Comparison of ENCODE assay signal across 8 mouse cellular contexts in genomic region chr12:51058569-51058968, GRCm38 (mm10).
DNase-seq lines count a peak whose midpoint lies in the region; ATAC-seq and TF ChIP-seq lines count a peak whose summit lies in the region.
"Had no signal": no experiment of that assay in that cellular context is flagged by ENCODE, and none has a peak within 500 bp of the region (broad histone marks: within the 10 kb centered on the region; RNA-seq: fewer than 3 reads in every experiment).

No protein-coding gene starts in this region.

- H3K27me3 ChIP-seq in forebrain, embryonic 13.5 days = no peaks in the 10 kb centered on the region
- no peaks in the 10 kb centered on the region for H3K27me3 ChIP-seq in hindbrain, postnatal 0 days (ENCODE audit: insufficient read depth, low read length)
- H3K27me3 ChIP-seq in stomach, embryonic 15.5 days (replicated peaks) = no peaks in the 10 kb centered on the region

- no peaks in the 10 kb centered on the region for H3K9me3 ChIP-seq in forebrain, embryonic 13.5 days (replicated peaks)
- no peaks in the 10 kb centered on the region for H3K9me3 ChIP-seq in hindbrain, postnatal 0 days (ENCODE audit: low read length)
- H3K9me3 ChIP-seq in stomach, embryonic 15.5 days = no peaks in the 10 kb centered on the region

- H3K36me3 ChIP-seq in forebrain, embryonic 13.5 days (ENCODE audit: poor library complexity, severe bottlenecking) = no peaks in the 10 kb centered on the region
- no peaks in the 10 kb centered on the region for H3K36me3 ChIP-seq in hindbrain, postnatal 0 days (ENCODE audit: insufficient read depth, low read length)
- H3K36me3 ChIP-seq in stomach, embryonic 15.5 days = no peaks in the 10 kb centered on the region

- peak; percentile 18 for DNase-seq in lung, postnatal 10 days
- no peak for DNase-seq in lung, adult 18-20 months
- peak; percentile 59 for DNase-seq in hindbrain, postnatal 0 days (ENCODE audit: low spot score)
- DNase-seq in lung, postnatal 4 days = peak; percentile 10 to 24
- DNase-seq in urinary bladder, postnatal 14 days (ENCODE audit: low spot score) = no peak

- H3K4me1 ChIP-seq in forebrain, embryonic 13.5 days = 0 out of 2 replicates have a peak, but pooled peaks cover 7% of the 10 kb centered on the region
- H3K4me1 ChIP-seq in hindbrain, postnatal 0 days (ENCODE audit: insufficient read depth, low read length) = no peaks in the 10 kb centered on the region; the same call in 1 of the 2 replicates
- H3K4me1 ChIP-seq in stomach, embryonic 15.5 days = no peaks in the 10 kb centered on the region

- WGBS in forebrain, embryonic 13.5 days = 25% methylated on average over 12 of the region's 12 CpGs
- 14% methylated on average over 12 of the region's 12 CpGs for WGBS in hindbrain, postnatal 0 days
- 26% methylated on average over 12 of the region's 12 CpGs for WGBS in stomach, embryonic 15.5 days

- TF ChIP-seq CTCF in hindbrain, postnatal 0 days (IDR thresholded peaks at IDR 0.05; ENCODE audit: low read depth) = no peak

- ATAC-seq in forebrain, embryonic 13.5 days = no peak
- ATAC-seq in hindbrain, postnatal 0 days = peak; percentile 82
- ATAC-seq in stomach, embryonic 15.5 days (ENCODE audit: insufficient read depth, low FRiP score, low read depth) = no peak

- H3K4me3 ChIP-seq in forebrain, embryonic 13.5 days = no peak overlapping the region; the same call in 1 of the 2 replicates
- H3K4me3 ChIP-seq in hindbrain, postnatal 0 days (ENCODE audit: low read length) = peak overlapping the region; percentile 4; the same call in 1 of the 2 replicates
- H3K4me3 ChIP-seq in stomach, embryonic 15.5 days (replicated peaks) = no peak overlapping the region

- peak overlapping the region; percentile 39 for H3K4me2 ChIP-seq in forebrain, embryonic 13.5 days
- H3K4me2 ChIP-seq in hindbrain, postnatal 0 days (ENCODE audit: low read depth, low read length) = peak overlapping the region; percentile 32
- H3K4me2 ChIP-seq in stomach, embryonic 15.5 days = peak overlapping the region; percentile 31

- H3K27ac ChIP-seq in forebrain, embryonic 13.5 days = no peak overlapping the region
- peak overlapping the region; percentile 56; the same call in 1 of the 2 replicates for H3K27ac ChIP-seq in hindbrain, postnatal 0 days
- H3K27ac ChIP-seq in stomach, embryonic 15.5 days = peak overlapping the region; percentile 23
- H3K27ac ChIP-seq: liver, embryonic 14.5 days had no signal

- H3K9ac ChIP-seq in forebrain, embryonic 13.5 days = no peak overlapping the region
- H3K9ac ChIP-seq in hindbrain, postnatal 0 days (replicated peaks; ENCODE audit: low read length) = no peak overlapping the region; the same call in 1 of the 2 replicates
- no peak overlapping the region for H3K9ac ChIP-seq in stomach, embryonic 15.5 days
- H3K9ac ChIP-seq: liver, embryonic 14.5 days had no signal

Comparison
In these comparisons a context has a peak if more than half of its experiments do, and no peak if none do; other contexts are left out.
1. DNase-seq: peak in lung, postnatal 10 days (single experiment), hindbrain, postnatal 0 days (single experiment) and lung, postnatal 4 days (2 of 2); none in lung, adult 18-20 months (0 of 2) and urinary bladder, postnatal 14 days (single experiment).
2. Peak in every context shown above with its lines, with median percentiles within 50 percentile points of each other: H3K4me2 ChIP-seq.